Mouse (Mus musculus) limb, embryonic 13.5 days (tissue): ENCODE measurements at regions not wholly inside any gene's neighbourhood (a gene's known extent, or its start where the extent isn't known, plus 50 kb on each side); places are given as distances from the start of the nearest gene placed in this dataset.

Source experiments
- ATAC-seq: fragments of 200-750 bp; cut with Nextera tagmentation; 2 replicates; pipeline ENCODE4 v1.8.0; 2017; ENCODE audit warnings: low read depth, moderate number of reproducible peaks, moderate TSS enrichment; ENCODE audit not compliant: low FRiP score
- H3K27ac ChIP-seq: fragments of 300-500 bp; sonication (generic); 2 replicates; pipeline ENCODE4 v1.5.1; 2015; ENCODE audit warnings: inconsistent platforms, mild to moderate bottlenecking, moderate library complexity
- H3K27me3 ChIP-seq: fragments of 300-500 bp; sonication (generic); 2 replicates; pipeline ENCODE4 v1.6.1; 2015; ENCODE audit warnings: mild to moderate bottlenecking, inconsistent platforms
- H3K36me3 ChIP-seq: fragments of 300-500 bp; sonication (generic); 2 replicates; pipeline ENCODE4 v1.6.1; 2015; ENCODE audit warnings: inconsistent platforms, mild to moderate bottlenecking, moderate library complexity
- H3K4me1 ChIP-seq: fragments of 300-500 bp; sonication (generic); 2 replicates; pipeline ENCODE4 v1.6.1; 2015; ENCODE audit warnings: inconsistent platforms
- H3K4me2 ChIP-seq: fragments of 300-500 bp; sonication (generic); replicated peaks from 2 replicates; pipeline ENCODE4 v1.6.1; 2015; ENCODE audit warnings: inconsistent platforms, mild to moderate bottlenecking, moderate library complexity
- H3K4me3 ChIP-seq: fragments of 300-500 bp; sonication (generic); 2 replicates; pipeline ENCODE4 v1.5.1; 2015; ENCODE audit warnings: moderate library complexity, mild to moderate bottlenecking, inconsistent platforms
- H3K9ac ChIP-seq: fragments of 300-500 bp; sonication (generic); 2 replicates; pipeline ENCODE4 v1.6.1; 2015; ENCODE audit warnings: mild to moderate bottlenecking, inconsistent platforms
- H3K9me3 ChIP-seq: fragments of 300-500 bp; sonication (generic); 2 replicates; pipeline ENCODE4 v1.6.1; 2016; ENCODE audit warnings: inconsistent platforms
- WGBS: fragments of 180-500 bp; shearing (Covaris S2); methylation state at CpG from one replicate; pipeline ENCODE4 v1.1.7; 2015; 5-methylcytosine and 5-hydroxymethylcytosine counted together

- Histone ChIP-seq H3K9ac (no peak overlapping the region), H3K27me3 (no peaks in the 10 kb centered on the region), H3K9me3 (no peaks in the 10 kb centered on the region), H3K4me2 (no peak overlapping the region), H3K27ac (no peak overlapping the region), H3K4me3 (no peak overlapping the region), H3K4me1 (0 out of 2 replicates have a peak, but pooled peaks cover 2% of the 10 kb centered on the region), H3K36me3 (no peaks in the 10 kb centered on the region)
- ATAC-seq = no peak; the same call in 1 of the 2 replicates
- WGBS = 29% methylated on average over 5 of the region's 5 CpGs
These were observed 490.4 kb upstream of the Etaa1 start for GRCm38 (mm10) chr11:18444101-18444500.

DNA sequence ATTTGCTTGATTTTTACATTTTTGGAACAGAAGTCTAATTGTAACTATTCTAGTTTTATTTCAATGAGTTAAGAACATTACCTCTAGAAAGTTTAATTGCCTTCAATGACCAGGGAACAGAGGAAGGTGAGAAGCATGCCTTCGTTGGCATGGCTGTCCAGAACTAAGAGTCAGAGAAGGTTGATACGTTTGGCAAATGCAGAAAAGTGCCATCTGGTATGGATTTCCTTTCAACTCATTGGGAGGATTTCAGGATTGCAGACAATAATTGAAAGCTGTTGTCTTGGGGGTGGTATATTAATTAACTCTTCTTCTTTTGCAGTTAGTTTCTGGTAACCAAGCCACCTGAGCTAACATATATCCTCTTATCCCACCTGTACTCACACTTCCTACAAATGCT is 489.5 kb upstream of the Etaa1 start:
- Histone ChIP-seq H3K27ac (no peak overlapping the region), H3K9ac (no peak overlapping the region), H3K4me2 (no peak overlapping the region), H3K4me3 (no peak overlapping the region), H3K36me3 (no peaks in the 10 kb centered on the region), H3K4me1 (0 out of 2 replicates have a peak, but pooled peaks cover 2% of the 10 kb centered on the region), H3K9me3 (no peaks in the 10 kb centered on the region), H3K27me3 (no peaks in the 10 kb centered on the region)
- ATAC-seq = no peak
- 65% methylated on average over 2 of the region's 2 CpGs for WGBS

GRCm38 (mm10) chr11:18437834-18438611 is 484.3 kb upstream of the Etaa1 start:
- H3K4me2 ChIP-seq = no peak overlapping the region
- no peaks in the 10 kb centered on the region for H3K36me3 ChIP-seq
- no peaks in the 10 kb centered on the region for H3K27me3 ChIP-seq
- H3K4me1 ChIP-seq = no peaks in the 10 kb centered on the region
- no peaks in the 10 kb centered on the region for H3K9me3 ChIP-seq
- ATAC-seq = no peak
- WGBS = 52% methylated on average over 6 of the region's 6 CpGs
- no peak overlapping the region for H3K27ac ChIP-seq
- H3K4me3 ChIP-seq = no peak overlapping the region
- H3K9ac ChIP-seq = no peak overlapping the region

DNA sequence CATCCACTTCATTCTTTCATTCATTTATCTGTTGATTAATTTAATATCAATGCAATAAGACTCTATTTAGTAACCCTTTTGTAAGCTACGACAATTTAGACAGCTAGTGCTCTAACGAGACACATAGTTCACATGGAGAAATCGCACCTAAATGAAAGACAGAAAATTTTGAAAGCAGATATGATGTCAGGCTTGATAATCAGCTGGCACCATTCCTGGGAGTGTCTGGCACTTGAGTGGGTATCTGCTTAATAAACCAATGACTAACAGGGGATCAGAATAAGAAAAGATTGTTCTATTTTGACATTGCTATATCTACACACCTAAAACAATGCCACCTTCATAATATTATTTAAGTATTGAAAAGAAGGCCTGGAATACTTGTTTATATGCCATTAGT is 467.4 kb upstream of the Etaa1 start:
- Histone ChIP-seq H3K4me1 (no peaks in the 10 kb centered on the region), H3K27me3 (no peaks in the 10 kb centered on the region), H3K4me2 (no peak overlapping the region), H3K36me3 (no peaks in the 10 kb centered on the region), H3K9ac (no peak overlapping the region), H3K4me3 (no peak overlapping the region), H3K9me3 (no peaks in the 10 kb centered on the region), H3K27ac (no peak overlapping the region)
- WGBS = 83% methylated on average over 3 of the region's 3 CpGs
- no peak for ATAC-seq

DNA sequence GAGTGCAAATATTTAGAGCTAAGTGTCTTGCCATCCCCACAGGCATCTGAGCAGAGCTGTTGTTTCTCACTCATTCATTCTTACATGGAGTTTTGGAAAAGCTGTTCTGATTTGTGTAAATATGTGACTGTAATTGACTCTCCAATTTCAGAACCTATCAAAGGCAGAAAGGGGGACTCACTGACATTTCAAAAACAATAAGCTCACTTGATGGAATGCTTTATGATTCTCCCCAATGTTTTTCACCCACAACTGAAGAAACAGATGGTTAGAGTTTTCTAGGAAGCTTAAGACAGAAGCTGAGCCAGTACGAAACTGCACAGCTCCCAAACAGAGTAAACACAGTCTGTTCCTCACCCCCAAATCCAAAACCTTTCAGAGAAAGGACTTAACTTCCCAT is 460.1 kb upstream of the Etaa1 start:
- no peak overlapping the region for H3K9ac ChIP-seq
- H3K9me3 ChIP-seq = no peaks in the 10 kb centered on the region
- no peak for ATAC-seq
- no peaks in the 10 kb centered on the region for H3K27me3 ChIP-seq
- H3K4me1 ChIP-seq = no peaks in the 10 kb centered on the region
- no peak overlapping the region for H3K4me3 ChIP-seq
- H3K4me2 ChIP-seq = no peak overlapping the region
- 59% methylated on average over 1 of the region's 1 CpGs for WGBS
- H3K27ac ChIP-seq = no peak overlapping the region
- no peaks in the 10 kb centered on the region for H3K36me3 ChIP-seq

DNA sequence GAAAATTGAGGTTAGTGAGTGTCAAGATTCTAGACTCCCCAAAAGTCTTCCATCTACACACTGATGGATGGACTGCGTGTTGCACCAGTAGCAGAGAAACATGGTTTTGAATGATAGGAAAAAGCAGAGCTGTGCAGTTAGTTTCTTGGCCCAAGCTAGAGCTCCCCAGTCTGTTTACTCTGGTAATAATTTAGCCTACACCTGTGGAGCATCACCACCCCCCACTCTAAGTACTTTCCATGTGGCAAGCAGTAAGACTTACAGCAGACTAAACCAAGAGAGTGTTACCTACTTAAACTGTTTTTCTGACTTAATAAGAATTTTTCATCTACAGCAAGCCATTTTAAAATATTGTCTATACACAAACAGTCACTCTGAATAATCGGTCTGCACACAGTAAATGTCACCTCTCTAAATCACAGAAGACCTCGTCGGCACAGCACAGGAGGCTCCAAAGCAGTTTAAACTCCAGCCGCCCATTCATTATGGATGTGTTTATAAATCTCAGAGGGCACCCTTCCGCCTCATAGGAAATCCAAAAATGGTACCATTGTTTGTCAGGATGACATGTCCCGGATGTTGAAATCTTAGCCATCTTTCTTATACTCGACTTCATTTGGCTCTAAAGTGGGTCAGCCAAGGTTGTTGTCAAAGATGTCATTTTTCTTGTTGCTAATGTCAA is 454.5 kb upstream of the Etaa1 start:
- Histone ChIP-seq H3K4me2 (no peak overlapping the region), H3K9me3 (no peaks in the 10 kb centered on the region), H3K36me3 (no peaks in the 10 kb centered on the region), H3K4me3 (no peak overlapping the region), H3K27me3 (no peaks in the 10 kb centered on the region), H3K27ac (no peak overlapping the region), H3K4me1 (no peaks in the 10 kb centered on the region), H3K9ac (no peak overlapping the region)
- 67% methylated on average over 8 of the region's 8 CpGs for WGBS
- no peak for ATAC-seq

DNA sequence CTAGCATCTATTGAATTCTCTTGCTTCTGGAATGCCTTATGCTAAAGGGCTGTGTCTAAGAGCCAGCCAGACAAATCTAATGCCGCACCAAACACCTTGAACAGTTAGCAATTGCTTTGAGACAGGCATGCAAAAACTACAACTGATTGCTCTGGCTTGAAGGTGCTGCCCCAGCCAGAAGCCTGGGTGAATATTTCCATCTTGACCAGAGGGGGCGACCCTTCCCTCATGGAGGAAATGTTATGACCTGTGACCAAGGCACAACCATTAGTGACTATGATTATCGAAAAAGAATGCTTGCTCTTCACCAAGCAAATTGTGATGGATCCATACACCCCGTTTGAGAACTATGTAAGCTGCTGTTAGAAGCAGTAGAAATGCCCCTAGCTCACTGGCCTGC is 445.9 kb upstream of the Etaa1 start:
- Histone ChIP-seq H3K9me3 (no peaks in the 10 kb centered on the region), H3K4me3 (no peak overlapping the region), H3K4me2 (no peak overlapping the region), H3K9ac (no peak overlapping the region), H3K36me3 (no peaks in the 10 kb centered on the region), H3K27me3 (no peaks in the 10 kb centered on the region), H3K27ac (no peak overlapping the region), H3K4me1 (no peaks in the 10 kb centered on the region)
- ATAC-seq = no peak
- 67% methylated on average over 4 of the region's 4 CpGs for WGBS

DNA sequence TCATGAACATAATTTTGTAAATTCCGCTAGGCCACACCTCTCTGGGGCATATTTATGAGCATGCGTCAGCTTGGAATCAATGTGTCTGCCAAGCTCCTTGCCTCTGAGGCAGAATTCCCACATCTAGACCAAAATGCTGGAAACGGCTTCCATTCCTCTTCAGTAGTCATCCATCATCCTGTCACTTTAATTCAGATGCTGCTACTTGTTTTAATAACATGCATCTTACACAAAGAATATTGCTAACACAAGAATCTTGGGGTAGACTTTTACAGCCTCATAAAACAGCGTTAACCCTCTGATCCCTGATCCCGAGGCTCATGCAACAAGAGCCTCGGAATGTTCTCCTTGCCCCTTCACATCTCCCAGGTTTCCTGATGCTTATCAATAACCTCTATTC is 442.7 kb upstream of the Etaa1 start:
- no peaks in the 10 kb centered on the region for H3K27me3 ChIP-seq
- no peak overlapping the region for H3K4me2 ChIP-seq
- H3K4me1 ChIP-seq = no peaks in the 10 kb centered on the region
- H3K36me3 ChIP-seq = no peaks in the 10 kb centered on the region
- no peaks in the 10 kb centered on the region for H3K9me3 ChIP-seq
- H3K27ac ChIP-seq = no peak overlapping the region
- no peak overlapping the region for H3K9ac ChIP-seq
- 22% methylated on average over 6 of the region's 6 CpGs for WGBS
- no peak overlapping the region for H3K4me3 ChIP-seq
- ATAC-seq = no peak

DNA sequence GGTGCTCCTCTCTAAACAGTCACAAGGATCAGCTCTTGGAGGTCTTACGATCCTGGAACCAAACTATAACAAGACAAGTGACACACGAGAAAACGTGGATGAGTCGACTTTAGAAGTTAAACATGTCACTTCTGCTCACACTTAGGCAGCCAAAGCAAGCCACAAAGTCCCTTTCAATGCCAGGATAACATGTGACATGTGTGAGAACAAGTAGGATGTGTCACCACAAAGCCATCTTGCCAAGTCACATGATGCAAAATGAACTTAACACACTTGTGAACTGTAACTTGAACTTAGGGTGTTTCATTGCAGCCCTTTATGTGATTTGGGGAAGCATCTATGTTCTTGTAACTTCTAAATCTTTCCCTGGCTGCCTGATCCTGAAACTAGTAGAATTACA is 442.0 kb upstream of the Etaa1 start:
- Histone ChIP-seq H3K27me3 (no peaks in the 10 kb centered on the region), H3K27ac (no peak overlapping the region), H3K4me2 (no peak overlapping the region), H3K4me1 (no peaks in the 10 kb centered on the region), H3K4me3 (no peak overlapping the region), H3K9ac (no peak overlapping the region), H3K36me3 (no peaks in the 10 kb centered on the region), H3K9me3 (no peaks in the 10 kb centered on the region)
- WGBS = 83% methylated on average over 4 of the region's 4 CpGs
- no peak for ATAC-seq

- WGBS = 75% methylated on average over 6 of the region's 6 CpGs
- H3K36me3 ChIP-seq = no peaks in the 10 kb centered on the region
- no peak overlapping the region for H3K4me3 ChIP-seq
- H3K9ac ChIP-seq = no peak overlapping the region
- H3K9me3 ChIP-seq = no peaks in the 10 kb centered on the region
- no peaks in the 10 kb centered on the region for H3K4me1 ChIP-seq
- H3K27me3 ChIP-seq = no peaks in the 10 kb centered on the region
- no peak overlapping the region for H3K27ac ChIP-seq
- no peak overlapping the region for H3K4me2 ChIP-seq
- ATAC-seq = no peak
These were observed 419.2 kb upstream of the Etaa1 start for GRCm38 (mm10) chr11:18372813-18373332.

DNA sequence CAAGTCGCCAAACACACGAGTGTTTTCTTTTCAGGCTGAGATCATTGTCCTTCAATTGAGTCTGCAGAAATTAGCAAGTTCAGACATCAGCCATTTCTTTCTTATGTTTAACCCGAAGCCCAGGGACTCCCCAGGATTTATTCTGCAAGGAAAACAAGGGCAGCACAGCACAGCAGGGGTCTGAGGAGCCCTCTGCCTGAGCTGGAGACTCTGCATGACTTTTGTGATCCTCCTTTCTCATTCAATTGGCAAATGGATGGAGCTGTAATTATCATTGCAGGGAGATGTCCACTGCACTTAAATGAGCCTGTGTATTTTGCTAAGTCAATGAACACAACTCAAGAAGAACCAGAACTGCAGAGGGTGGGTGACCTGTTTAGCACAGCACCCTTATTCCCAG is 417.6 kb upstream of the Etaa1 start:
- Histone ChIP-seq H3K4me1 (no peaks in the 10 kb centered on the region), H3K9me3 (no peaks in the 10 kb centered on the region), H3K27me3 (no peaks in the 10 kb centered on the region), H3K4me3 (no peak overlapping the region), H3K27ac (no peak overlapping the region), H3K4me2 (no peak overlapping the region), H3K36me3 (no peaks in the 10 kb centered on the region), H3K9ac (no peak overlapping the region)
- no peak for ATAC-seq
- 25% methylated on average over 3 of the region's 3 CpGs for WGBS

DNA sequence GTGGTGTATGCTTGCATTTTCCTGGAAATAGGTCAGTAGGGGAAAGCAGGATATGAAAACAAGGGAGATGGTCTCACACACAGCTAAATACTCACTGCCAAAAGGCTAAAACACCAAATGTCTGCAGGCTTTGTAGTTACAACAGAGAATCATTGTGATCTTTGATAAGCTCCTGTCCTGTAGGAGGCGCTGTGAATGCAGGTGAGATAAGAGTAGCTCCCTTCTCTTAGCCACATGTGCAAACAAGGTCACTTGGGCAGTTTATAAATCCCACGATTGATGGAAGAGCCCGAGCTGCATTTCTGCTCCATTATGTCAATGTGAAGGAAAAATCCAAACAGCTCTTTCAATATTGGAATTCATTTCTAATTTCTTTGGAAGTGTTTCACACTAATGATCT is 417.2 kb upstream of the Etaa1 start:
- no peak for ATAC-seq

More for the DNA sequence above, 417.2 kb upstream of the Etaa1 start:
- Histone ChIP-seq H3K9ac (no peak overlapping the region), H3K4me2 (no peak overlapping the region), H3K27me3 (no peaks in the 10 kb centered on the region), H3K36me3 (no peaks in the 10 kb centered on the region), H3K27ac (no peak overlapping the region), H3K4me3 (no peak overlapping the region), H3K4me1 (no peaks in the 10 kb centered on the region), H3K9me3 (no peaks in the 10 kb centered on the region)
- 26% methylated on average over 3 of the region's 3 CpGs for WGBS
